Mouse (Mus musculus) heart, adult 2 months (tissue): ENCODE results near the gene Tgm3.

Experiments used
- CTCF ChIP-seq: fragments of 200-600 bp; IDR thresholded peaks from 2 replicates; pipeline ENCODE4 v1.8.1; 2022; ENCODE audit warnings: antibody characterized with exemption, mild to moderate bottlenecking, moderate library complexity
- EP300 ChIP-seq: fragments of 200-500 bp; IDR thresholded peaks from 2 replicates; pipeline ENCODE4 v1.6.1; 2011; ENCODE audit warnings: low read depth, low read length, control low read depth; ENCODE audit not compliant: insufficient read depth
- POLR2A ChIP-seq: fragments of 200-500 bp; IDR thresholded peaks from 2 replicates; pipeline ENCODE4 v1.6.1; 2011; ENCODE audit warnings: mild to moderate bottlenecking, low read depth, low read length, control low read depth; ENCODE audit not compliant: insufficient read depth

DNA sequence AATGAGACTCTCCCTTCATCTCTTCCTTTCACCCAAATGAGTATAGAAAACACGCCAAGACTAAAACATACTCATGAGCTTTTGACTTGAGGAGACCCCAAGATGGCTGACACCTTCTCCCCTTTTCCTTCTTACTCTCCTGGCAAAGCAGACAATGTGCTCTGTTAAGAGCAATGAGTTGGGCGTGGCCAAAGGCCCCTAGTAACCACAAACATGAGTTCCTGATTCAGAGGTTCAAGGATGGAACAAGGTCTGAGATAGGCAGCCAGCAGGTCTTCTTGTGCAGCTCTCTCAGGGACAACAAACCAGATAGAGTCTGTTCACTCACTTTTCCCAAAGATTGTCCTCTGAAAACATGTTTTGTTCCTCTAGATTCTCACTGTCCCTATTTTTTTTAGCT, 5.9 kb downstream of the Tgm3 start:
- no peak for TF ChIP-seq CTCF
- TF ChIP-seq EP300 = no peak
- no peak for TF ChIP-seq POLR2A
